Mouse (Mus musculus) heart, postnatal 14 days (tissue): ENCODE results near the gene Phf24. TPM values are rescaled to one million over a fixed set of nuclear protein-coding genes. Genes with fewer than 3 reads are reported as not detected.

Source experiments
- DNase-seq, 2 experiments: peaks; one replicate each; pipeline ENCODE4 v3.0.0; 2021 to 2022
- intact Hi-C: fragments of 180-260 bp; cut with DNase I; formaldehyde crosslinking; loops from one replicate; pipeline ENCODE4 v1.15.1; 2025
- total RNA-seq, 2 experiments: library from RNA; stranded (reverse); gene quantifications; 2 replicates each; pipeline ENCODE4 v1.2.3; 2021

The Phf24 gene
- total RNA-seq, 2 experiments from 2014 or later: 6.0 to 8.4 TPM

DNA sequence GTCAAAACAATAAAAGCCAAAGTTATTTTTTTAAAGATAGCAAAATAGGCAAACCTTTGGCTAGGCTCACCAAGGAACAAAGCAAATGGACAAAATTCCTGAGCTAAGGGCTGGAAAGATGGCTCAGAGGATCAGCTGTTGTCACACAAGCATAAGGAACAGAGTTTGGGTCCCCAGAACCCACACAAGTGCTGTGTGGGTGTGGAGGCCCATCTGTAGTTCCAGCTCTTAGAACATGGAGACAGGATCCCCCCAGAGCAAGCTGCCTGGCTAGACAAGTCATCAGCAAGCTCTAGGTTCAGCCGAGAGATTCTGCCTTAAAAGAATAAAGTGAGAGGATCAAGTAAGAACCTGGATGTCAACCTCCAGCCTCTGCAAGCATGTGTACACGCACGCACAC is 11.9 kb upstream of the Phf24 start:
- no peak for DNase-seq
- intact Hi-C loops: no loop called here

DNA sequence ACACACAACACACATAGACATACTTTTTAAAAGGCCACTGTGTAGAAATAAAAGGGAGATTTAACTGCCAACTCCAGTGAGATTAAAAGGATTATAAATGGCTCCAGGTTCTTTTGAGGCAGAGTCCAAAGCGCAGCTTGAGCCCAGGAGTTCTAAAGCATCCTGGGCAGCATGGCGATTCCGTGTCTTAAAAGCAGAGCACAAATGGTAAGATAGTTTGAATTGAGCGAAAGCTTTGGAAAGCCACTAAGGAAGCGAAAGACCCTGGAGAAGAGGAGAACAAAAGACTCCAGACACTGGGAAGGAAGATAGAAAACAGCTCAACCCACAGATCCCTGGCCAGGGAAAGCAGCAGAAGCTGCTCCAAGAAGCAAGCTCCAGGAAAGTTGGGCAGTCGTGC is 11.5 kb upstream of the Phf24 start:
- intact Hi-C loops: no loop called here
- DNase-seq: no peak

DNA sequence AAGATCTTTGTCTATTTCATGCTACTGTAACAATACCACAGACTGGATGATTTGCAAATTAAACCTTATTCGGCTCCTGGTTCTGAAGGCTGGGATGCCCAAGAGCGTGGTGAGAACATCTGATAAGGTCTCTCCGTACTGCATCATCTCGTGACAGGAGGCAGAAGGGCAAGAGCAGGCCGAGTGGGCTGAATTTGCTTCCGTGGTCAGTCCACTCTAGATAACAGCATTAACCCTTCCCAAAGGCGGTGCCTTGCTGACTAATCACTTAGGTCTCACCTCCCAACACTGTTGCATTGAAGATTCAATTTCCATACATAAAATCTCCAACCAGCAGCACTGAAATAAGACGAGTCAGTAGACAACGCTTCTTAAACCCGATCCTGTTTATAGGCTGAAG is 3.1 kb upstream of the Phf24 start:
- DNase-seq: no peak
- intact Hi-C loops: no loop called here

DNA sequence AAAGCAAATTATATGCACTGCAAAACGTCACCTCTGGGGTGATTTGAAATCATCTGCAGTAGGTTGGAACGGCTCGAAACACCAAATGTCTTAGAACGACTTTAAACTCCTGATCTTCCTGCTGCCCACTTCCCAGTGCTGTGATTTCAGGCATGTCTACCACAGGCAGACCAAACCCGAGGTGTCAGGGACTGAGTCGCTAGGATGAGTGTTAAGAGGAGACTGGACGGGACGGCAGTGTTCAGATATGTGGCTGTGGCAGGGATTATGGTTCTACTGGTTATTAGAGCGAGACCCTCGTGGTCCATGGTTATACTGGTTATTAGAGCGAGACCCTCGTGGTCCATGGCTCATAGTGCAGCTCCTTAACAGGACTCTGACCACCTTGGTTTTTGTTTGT is 1.1 kb upstream of the Phf24 start:
- intact Hi-C loops: no loop called here
- no peak for DNase-seq

DNA sequence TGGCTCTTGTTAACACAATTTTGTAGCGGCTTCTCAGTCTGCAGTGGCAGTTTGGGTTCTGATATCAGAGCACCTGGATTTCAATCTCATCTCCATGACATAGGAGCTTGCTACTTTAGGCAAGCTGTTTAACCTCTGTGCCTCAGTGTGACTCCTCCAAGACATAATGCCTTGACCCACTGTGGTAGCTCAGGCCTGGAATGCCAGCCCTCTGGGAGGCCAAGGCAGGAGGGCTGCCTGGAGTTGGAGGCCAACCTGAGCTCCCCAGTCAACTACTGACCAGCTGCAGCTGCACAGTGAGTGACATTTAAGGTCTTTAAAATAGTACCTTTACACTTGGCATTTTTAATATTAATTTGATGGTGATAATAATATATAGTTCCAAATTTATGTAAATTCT is 494 bp upstream of the Phf24 start:
- DNase-seq: no peak
- intact Hi-C loops: loop anchor here (2.0 kb wide), 1 partner anchor 31 kb away; no protein-coding TSS in a partner anchor

DNA sequence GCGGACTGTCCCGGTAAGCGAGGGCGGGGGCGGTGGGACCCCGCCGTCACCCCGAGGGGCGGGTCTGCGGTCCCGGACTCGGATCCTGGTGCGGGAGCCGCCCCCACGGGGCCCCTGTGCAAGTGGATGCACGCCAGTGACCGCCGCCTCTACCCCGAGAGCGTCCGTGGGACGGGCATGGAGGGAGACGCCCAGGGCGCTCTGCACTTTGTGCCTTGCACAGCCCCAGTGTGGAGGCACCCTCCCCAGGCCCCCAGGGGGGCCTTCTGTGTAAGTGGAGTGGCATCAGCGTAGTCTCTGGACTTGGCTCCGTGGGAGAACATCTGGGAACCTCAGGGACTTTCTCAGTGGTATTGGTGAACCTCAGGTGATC is 928 bp downstream of the Phf24 start:
- intact Hi-C loops: loop anchor here (2.0 kb wide), 1 partner anchor 29 kb away; no protein-coding TSS in a partner anchor
- DNase-seq: peak in 1 of 2 experiments; percentile 25

DNA sequence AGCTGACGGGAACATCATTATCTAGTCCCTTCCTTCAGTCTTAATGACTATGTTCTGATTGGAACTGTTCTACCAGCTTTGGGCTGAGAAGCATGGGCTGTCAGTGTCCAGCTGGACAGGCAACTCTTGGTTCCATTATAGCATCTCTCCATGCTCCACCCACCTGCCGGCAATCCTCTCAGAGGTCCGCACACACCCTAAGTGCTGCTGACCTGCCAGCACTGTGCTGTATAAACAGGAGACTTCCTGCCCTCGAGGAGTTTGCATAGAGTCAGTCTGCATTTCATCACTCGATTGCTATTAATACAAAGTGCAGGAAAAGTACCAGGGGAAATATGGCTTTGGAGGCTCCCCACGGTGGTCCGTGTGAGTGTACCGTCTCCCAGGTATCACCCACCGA is 4.3 kb downstream of the Phf24 start:
- intact Hi-C loops: no loop called here

DNA sequence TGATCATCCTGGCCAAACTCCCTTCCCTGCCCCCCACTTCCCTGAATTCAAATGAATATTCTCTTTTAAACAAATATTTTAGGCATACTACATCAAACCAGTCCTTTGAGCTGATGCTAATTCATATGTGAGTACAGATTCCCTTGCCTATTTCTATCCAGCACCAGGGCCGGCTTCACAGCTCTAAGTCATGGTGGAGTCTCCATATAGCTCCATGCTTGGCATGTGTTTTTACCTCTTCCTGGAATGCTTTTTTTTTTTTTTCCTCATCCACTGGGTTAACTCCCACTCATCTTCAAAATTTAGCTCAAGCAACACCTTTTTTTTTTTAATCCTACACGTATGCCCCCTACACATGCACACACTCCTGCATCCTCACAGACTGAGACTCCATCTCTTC is 5.1 kb downstream of the Phf24 start:
- DNase-seq: no peak

More for the DNA sequence above, 4.3 kb downstream of the Phf24 start:
- DNase-seq: no peak

DNA sequence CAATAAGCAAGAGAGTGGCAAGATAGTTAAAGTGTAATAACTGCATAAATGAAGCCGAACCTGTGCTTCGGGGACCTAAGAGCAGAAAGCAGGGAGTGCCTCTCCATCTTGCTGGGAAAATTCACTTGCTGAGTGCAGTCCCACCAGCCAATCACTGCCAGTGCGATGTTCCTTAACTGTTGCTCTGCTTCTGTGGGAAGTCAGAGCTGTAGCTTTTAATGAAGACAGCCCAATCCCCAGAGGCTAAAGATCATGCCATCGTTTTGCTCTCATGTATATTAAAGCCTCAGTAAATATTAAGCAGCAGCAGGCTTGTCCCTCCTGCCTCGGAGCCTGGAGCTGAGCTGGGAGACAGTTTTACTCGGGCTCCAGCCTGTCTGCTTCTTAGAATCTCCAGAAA is 5.6 kb downstream of the Phf24 start:
- intact Hi-C loops: no loop called here
- no peak for DNase-seq

More for the DNA sequence above, 5.1 kb downstream of the Phf24 start:
- intact Hi-C loops: no loop called here

DNA sequence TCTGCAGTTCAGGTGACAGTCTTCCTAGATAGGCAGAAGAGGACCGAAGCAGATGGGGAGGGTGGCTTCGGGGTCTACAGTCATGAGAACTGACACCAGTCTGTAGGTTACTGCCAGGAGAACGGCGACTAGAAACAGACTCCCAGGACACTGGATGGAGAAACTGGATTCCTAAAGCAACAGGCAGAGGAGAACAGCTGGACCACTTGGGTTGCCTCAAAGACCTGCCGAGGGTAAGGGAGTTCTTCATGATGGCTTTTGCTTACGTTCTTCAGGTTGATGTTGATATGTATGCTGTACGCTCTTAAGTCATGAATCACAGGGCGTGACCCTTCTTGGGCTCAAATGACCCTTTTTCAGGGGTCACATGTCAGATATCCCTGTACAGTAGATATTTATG is 6.0 kb downstream of the Phf24 start:
- no peak for DNase-seq
- intact Hi-C loops: no loop called here

DNA sequence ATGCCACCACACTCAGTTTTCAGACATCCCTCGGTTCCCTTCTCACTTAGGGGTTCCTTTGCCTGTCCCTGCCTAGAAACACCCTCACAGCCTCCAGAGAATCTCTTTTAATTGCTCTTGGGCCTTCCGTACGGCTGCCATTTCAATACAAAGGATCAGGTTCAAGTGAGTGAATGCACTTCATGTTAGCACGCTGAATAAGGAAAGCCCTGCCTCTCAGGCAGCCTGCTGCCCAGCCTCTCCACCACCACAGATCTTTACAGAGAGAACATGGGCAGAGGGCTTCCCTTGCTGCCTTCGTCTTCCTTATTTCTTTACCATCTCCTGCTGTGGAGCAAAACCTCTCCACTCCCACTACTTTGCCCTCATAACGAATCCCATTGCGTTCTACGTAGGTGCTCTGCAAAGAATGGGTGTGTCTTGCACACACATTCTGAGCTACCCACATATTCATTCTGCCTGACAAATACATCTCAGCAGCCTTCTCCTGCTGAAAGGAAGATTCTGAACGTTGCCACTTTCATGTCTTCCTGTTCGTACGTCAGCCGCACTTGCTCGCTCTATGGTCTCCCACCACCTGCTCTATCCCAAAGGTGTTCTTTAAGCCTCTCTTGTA is 7.7 kb downstream of the Phf24 start:
- intact Hi-C loops: no loop called here
- DNase-seq: no peak

DNA sequence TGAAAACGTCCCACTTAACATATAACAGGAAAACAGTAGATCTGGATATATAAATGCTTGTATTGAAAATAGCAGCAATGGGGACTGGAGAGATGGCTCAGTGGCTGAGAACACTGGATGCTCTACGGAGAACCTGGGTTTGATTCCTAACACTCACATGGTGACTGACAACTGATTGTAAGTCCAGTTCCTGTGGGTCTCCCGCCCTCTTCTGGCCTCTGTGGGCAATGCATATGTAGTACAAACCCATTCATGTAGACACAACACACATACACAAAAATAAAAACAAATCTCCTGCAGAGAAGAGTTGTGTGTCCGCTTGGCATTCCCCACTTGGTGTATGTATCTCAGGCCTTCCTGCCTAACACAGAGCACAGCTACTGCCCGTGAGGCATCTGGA is 11.7 kb downstream of the Phf24 start:
- intact Hi-C loops: no loop called here
- DNase-seq: no peak

DNA sequence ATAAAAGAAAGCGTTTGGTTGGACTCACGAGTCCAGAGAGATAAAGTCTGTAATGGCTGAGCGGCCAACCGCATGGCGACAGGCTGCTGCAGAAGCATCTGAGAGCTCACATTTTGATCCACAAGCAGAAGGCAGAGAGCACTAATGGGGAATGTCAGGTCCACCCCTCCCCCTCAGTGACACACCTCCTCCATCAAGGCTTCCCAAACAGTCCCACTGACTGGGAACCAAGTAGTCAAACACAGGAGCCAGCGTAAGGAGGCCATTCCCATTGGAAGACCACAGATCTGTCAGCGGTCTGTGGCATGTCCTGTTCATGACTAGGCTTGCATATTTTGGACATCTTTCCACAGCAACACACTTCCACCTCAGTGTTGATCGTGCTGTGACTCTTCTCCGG is 12.5 kb downstream of the Phf24 start:
- intact Hi-C loops: no loop called here

DNA sequence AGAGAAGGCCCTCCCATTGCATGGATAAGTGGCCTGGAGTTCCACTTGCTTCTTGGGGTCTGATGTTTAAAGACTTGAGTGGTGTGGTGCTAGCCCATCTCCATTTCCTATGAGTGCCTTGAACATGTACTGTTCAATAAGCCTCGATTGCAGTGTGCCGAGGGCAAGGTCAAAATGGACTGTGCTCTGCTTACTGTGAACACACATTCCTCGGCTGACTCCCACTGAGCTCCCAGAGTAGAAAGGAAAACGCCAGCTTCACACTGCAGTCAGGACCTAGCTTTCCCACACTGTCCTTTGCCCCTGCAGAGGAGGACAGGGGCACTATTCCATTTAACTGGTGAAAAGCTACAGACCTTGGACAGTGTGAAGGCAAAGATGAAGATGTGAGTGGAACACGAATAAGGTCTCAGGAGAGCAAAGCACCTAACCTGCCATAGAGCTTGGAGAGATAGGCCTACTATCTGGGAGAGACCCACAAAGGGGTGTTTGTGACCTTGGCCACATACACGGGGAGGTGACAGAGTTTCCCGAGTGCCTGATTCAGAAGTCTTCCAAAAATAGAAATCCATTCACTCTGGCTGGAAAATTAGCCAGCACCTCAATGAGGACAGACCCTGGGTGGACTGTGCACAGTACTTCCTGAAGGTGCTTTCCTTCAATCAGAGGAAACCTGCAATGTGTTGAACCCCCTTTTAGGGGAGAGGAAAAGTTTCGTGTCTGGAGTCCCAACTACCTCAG is 15.9 kb downstream of the Phf24 start:
- intact Hi-C loops: no loop called here
- DNase-seq: no peak

More for the DNA sequence above, 12.5 kb downstream of the Phf24 start:
- DNase-seq: no peak

DNA sequence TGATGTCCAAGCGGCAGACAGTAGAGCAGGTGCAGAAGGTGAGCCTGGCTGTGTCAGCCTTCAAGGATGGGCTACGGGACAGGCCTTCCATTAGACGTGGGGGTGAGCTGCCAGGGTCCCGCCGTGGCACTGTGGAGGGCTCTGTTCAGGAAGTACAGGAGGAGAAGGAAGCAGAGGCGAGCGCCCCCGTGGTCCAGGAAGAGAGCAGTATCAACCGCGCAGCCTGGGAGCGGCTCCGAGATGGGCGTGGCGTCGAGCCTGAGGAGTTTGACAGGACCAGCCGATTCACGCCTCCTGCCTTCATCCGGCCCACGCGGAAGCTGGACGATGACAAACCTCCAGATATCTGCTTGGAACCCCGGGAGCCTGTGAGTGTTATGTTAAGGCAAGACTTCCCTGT is 17.2 kb downstream of the Phf24 start:
- peak; percentile 71 to 80 for DNase-seq
- intact Hi-C loops: no loop called here

DNA sequence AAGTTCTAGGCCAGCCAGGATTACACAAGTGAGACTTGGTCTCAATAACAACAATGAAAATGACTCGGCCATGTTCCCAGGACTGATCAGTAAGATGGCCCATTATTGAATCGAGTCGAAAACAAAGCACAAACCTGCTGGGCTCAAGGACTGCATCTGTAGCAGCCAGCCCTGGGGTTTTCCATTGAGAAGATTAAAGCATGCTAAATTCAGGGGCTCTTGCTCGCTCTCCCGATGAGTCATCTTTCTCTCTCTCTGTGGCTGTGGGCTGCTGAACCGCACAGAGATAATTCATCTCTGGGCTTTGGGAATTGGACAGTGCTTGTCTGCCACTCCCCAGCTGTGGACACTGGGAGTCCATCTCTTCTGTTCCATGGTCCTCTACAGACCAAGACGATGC is 24.9 kb downstream of the Phf24 start:
- DNase-seq: no peak
- intact Hi-C loops: no loop called here

DNA sequence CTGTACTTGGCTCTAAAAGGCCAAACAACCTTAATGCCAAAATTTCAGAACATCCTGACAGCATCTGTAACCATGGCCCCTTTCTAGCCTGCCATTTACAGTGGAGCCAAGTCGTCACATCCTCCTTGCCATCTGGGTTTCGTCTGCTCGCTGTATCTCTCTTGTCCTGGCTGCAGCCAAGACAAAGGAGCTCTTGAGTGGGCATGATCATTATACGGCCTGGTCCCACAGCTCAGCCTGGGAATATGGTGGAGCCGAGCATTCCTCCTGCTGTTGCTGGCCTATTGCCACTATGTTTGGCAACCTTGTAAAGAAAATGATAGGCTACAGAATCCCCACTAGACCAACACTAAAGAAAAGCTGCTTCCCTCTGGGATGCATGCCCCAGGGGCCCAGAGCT is 26.9 kb downstream of the Phf24 start:
- DNase-seq: no peak

DNA sequence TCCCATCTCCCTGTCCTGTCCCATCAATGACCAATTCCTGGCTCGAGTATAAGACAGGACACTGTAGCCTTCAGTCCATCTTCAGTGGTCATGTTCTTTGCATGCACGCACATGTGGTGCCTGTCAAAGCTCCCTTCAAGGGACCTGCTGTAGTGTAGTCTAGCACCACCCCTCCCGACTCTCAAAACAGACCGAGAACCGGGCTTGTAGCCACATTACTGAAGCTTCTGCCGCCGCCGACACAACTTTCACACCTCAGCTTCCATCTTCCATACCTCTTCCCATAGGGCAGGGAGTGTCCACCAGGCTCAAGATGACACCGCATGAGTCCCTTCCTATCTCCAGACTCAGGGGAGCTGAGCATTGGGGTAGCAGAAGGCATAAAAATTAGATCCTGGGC is 27.7 kb downstream of the Phf24 start:
- intact Hi-C loops: loop anchor here (2.0 kb wide), 1 partner anchor 67 kb away; no protein-coding TSS in a partner anchor
- DNase-seq: no peak

More for the DNA sequence above, 26.9 kb downstream of the Phf24 start:
- intact Hi-C loops: no loop called here

DNA sequence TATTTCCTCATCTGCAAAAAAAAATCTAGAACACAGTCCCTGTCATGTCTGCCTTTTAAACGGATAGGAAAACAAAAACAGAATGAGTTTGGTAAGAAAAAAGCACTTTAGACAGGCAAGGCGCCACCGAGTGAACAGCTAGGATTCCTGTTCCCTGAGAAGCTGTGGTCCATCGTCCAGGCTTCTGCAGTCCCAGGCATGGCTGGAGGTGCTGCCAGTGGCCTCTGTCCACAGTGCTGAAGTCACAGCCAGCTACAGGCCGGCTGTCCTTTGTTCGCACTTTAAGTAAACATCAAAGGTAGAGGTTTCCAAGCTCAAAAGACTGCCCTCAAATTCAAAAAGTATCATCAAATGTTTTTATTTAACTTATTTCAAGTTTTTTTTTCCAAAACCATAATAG is 28.6 kb downstream of the Phf24 start:
- intact Hi-C loops: loop anchor here (2.0 kb wide), 1 partner anchor 68 kb away; no protein-coding TSS in a partner anchor
- peak; percentile 54 to 74 for DNase-seq

DNA sequence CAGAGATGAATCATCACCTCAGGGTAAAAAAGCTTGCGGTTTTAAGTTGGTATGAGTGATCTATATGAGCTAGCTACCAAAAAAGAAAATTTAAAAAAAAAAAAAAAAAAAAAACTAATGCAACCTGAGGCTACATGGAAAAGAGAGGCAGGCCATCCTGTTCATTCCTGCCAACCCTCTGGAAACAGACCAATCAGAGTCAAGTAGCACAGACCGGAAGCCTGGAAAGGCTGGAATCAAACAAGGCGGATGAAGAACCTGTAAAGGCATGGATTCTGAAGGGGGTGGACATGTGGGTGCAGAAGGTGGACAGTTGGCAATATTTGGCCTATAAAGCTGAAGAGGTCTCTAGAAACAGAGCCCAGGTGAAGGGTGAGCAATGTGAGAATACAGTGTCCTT is 29.0 kb downstream of the Phf24 start:
- intact Hi-C loops: loop anchor here (2.0 kb wide), 1 partner anchor 69 kb away; no protein-coding TSS in a partner anchor
- DNase-seq: no peak

DNA sequence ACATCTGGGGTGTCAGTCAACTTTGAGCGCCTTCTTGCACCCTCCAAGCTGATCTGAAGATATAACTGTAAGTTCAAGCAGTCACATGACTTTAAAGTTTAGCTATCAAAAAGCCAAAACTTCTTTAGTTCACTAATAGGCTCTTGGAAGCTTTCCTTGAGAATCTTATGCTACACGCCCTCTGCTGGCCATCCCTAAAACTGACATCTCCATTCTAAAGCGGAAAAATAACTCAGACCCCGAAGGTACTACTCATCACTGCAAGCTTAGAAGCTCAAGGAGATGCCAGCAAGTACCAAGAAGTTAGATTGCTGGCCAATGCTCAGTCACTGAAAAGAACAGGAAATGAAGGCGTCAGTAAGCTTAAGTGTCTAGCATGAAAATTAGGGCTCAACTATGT is 29.5 kb downstream of the Phf24 start:
- peak; percentile 56 to 73 for DNase-seq
- intact Hi-C loops: loop anchor here (2.0 kb wide), 2 partner anchors 29 to 69 kb away; partner anchors contain the start of gene Phf24

DNA sequence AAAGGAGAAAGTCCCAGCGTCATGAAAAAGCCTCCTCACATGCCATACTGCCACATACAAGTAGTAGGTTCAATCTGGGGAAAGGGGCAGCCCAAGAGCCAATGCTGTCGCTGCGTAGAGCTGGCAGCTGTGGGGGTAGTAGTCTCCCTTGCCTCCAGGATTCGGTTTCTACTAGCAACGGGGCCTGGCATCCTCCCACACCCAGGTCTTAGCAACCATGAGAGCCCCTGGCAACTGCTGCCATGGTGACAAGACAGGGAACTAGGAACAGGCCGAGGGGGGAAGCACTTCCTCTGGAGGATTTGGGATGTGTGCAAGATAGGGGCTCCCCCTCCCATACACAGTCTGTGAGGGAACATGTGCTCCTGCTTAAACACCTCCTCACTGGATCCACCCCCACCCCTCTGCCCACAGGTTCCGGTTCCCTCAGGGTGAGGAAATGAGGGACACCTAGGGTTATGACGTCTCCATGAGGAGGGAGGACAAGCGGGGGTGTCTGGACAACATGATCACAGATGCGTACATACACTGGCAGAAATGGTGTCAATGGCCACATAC is 30.4 kb downstream of the Phf24 start:
- no peak for DNase-seq
- intact Hi-C loops: loop anchor here (2.0 kb wide), 1 partner anchor 30 kb away; the partner anchor contains the start of gene Phf24
